Mouse (Mus musculus): ENCODE data around the gene Clic3. TPM values are rescaled to one million over a fixed set of nuclear protein-coding genes. Genes with fewer than 3 reads are reported as not detected.

Clic3 gene
- polyA plus RNA-seq, 1 experiment from 2014 or later: 20.0 TPM

DNA sequence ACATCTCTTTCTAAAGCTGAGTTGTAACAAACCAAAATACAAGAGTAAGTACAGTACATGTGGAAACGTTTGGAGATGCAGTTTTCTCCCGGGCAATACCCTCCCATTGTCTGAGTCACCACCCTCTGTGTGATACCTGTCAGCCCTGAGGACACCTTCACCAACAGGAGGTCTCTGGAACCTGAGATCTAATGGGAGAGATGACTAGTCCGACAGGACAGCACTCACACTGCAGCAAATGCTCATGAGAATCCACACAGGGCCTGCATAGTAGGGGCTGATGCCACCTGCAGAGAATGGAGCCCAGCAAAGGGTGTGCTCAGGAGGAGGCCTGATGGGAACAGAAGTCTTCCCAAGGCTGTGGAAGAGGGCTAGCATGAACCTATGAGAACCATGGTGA, 4.8 kb downstream of the Clic3 start:
- no peak for TF ChIP-seq CTCF (IDR thresholded peaks at IDR 0.05; ENCODE audit: low read depth)
- H3K27ac ChIP-seq (ENCODE audit: low read depth): peak overlapping the region; percentile 88; the same call in 1 of the 2 replicates
- no peaks in the 10 kb centered on the region; the same call in 1 of the 2 replicates for H3K4me1 ChIP-seq (ENCODE audit: insufficient read depth)
- peak overlapping the region; percentile 70 for H3K4me3 ChIP-seq (ENCODE audit: low read depth, low read length)
- no peaks in the 10 kb centered on the region for H3K9me3 ChIP-seq (ENCODE audit: low read depth, low read length)
- H3K27me3 ChIP-seq (ENCODE audit: insufficient read depth, low read length): no peaks in the 10 kb centered on the region
- peaks cover 12% of the 10 kb centered on the region; the same call in 1 of the 2 replicates for H3K36me3 ChIP-seq (ENCODE audit: insufficient read depth)
- ATAC-seq (ENCODE audit: insufficient read depth) (no peak), DNase-seq (no peak)
- 26% methylated on average over 3 of the region's 3 CpGs for WGBS
- H3K4me2 ChIP-seq: peak overlapping the region; percentile 87
- peak overlapping the region; percentile 35; the same call in 1 of the 2 replicates for H3K9ac ChIP-seq

DNA sequence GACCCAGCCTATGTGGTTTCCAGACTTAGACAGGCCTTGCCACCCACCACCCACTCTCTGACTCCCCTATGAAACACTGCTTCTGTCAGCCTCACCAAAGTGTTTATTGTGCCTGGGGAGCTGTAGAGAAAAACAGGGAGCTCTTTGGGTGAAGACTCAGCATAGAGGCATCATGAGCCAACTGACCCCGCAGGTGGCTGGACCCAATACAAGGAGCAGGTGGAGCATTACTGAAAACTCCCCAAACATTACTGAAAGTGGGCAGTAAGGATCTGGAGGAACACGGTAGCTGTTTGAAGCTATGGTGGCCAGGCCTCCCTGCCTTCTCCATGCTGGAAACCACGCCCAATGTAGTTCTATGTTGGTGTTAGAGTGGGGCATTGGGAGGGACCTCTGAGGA, 7.0 kb downstream of the Clic3 start:
- peaks cover 5% of the 10 kb centered on the region; the same call in 1 of the 2 replicates for H3K36me3 ChIP-seq (ENCODE audit: insufficient read depth)
- no peak overlapping the region for H3K4me2 ChIP-seq
- no peak overlapping the region for H3K27ac ChIP-seq (ENCODE audit: low read depth)
- no peaks in the 10 kb centered on the region for H3K27me3 ChIP-seq (ENCODE audit: insufficient read depth, low read length)
- DNase-seq (no peak), ATAC-seq (ENCODE audit: insufficient read depth) (no peak)
- H3K9me3 ChIP-seq (ENCODE audit: low read depth, low read length): no peaks in the 10 kb centered on the region
- no peak for TF ChIP-seq CTCF (IDR thresholded peaks at IDR 0.05; ENCODE audit: low read depth)
- no peak overlapping the region for H3K9ac ChIP-seq
- no peaks in the 10 kb centered on the region; the same call in 1 of the 2 replicates for H3K4me1 ChIP-seq (ENCODE audit: insufficient read depth)
- H3K4me3 ChIP-seq (ENCODE audit: low read depth, low read length): no peak overlapping the region
- 75% methylated on average over 3 of the region's 3 CpGs for WGBS

DNA sequence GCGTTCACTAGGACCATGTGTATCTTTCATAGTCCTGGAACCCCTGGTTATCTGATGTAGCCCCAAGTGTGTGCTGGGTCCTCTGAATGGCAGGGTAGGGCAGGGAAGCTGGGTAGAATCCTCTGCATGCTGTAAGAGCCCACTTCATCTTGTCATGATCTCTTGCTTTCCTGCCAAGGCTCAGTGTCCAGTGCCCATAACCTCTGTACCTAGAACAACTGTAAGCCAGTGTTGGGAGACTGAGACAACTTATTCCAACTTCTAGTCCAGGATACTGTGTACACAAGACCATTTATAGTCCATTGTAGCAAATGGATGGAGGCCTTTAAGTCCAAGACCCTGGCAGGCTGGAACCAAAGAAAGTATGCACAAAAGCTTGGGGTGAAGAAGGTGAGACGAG, 8.6 kb downstream of the Clic3 start:
- Histone ChIP-seq H3K4me2 (no peak overlapping the region), H3K36me3 (ENCODE audit: insufficient read depth) (no peaks in the 10 kb centered on the region), H3K9ac (no peak overlapping the region), H3K27ac (ENCODE audit: low read depth) (no peak overlapping the region), H3K4me3 (ENCODE audit: low read depth, low read length) (no peak overlapping the region), H3K9me3 (ENCODE audit: low read depth, low read length) (no peaks in the 10 kb centered on the region), H3K27me3 (ENCODE audit: insufficient read depth, low read length) (no peaks in the 10 kb centered on the region), H3K4me1 (ENCODE audit: insufficient read depth) (no peaks in the 10 kb centered on the region)
- ATAC-seq (ENCODE audit: insufficient read depth): no peak
- no peak for DNase-seq
- 78% methylated on average over 2 of the region's 2 CpGs for WGBS
- TF ChIP-seq CTCF (IDR thresholded peaks at IDR 0.05; ENCODE audit: low read depth): no peak

DNA sequence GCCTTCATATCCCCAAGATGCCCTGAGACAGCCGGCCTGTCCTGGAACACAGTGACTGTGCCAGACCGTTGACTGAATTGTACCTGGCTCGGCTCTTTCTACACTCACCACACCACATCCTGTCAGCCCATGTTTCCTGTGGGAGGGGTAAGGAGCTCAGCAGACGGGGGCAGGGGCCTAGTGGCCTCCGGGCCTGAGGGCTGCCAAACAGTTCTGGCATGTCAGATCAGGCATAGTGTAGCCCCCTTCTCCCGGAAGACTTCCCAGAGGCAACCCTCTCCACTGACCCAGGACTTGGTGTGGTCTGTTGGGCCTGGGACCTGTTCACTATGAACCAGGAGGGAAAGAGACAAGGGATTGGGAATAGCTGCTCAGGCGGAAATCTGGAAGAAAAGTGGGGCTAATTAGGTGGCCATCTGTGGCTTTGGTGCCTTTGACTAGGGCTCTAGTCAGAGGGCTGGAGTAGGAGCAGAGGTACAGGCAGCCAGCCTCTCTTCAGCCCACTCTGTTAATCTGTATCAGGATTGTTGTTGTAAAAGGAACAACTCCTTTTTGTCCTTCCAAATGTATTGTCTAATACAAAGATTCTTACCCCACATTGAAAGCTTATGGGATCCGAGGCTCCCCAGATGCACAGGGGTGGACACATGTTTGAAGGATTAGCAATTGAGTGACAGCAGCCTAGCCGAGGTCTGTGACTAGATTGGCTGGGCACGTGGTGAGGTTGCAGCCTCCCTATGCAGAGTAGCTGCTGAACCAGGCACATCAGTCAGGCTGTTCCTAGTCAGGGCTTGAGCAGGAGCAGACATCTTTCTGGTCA, 9.4 kb downstream of the Clic3 start:
- DNase-seq: peak; percentile 4
- TF ChIP-seq CTCF (IDR thresholded peaks at IDR 0.05; ENCODE audit: low read depth): no peak
- no peak overlapping the region for H3K27ac ChIP-seq (ENCODE audit: low read depth)
- H3K4me3 ChIP-seq (ENCODE audit: low read depth, low read length): no peak overlapping the region
- H3K36me3 ChIP-seq (ENCODE audit: insufficient read depth): no peaks in the 10 kb centered on the region
- no peaks in the 10 kb centered on the region for H3K9me3 ChIP-seq (ENCODE audit: low read depth, low read length)
- 48% methylated on average over 10 of the region's 10 CpGs for WGBS
- ATAC-seq (ENCODE audit: insufficient read depth): no peak
- H3K9ac ChIP-seq: no peak overlapping the region
- H3K4me1 ChIP-seq (ENCODE audit: insufficient read depth): no peaks in the 10 kb centered on the region
- no peak overlapping the region for H3K4me2 ChIP-seq
- H3K27me3 ChIP-seq (ENCODE audit: insufficient read depth, low read length): no peaks in the 10 kb centered on the region

DNA sequence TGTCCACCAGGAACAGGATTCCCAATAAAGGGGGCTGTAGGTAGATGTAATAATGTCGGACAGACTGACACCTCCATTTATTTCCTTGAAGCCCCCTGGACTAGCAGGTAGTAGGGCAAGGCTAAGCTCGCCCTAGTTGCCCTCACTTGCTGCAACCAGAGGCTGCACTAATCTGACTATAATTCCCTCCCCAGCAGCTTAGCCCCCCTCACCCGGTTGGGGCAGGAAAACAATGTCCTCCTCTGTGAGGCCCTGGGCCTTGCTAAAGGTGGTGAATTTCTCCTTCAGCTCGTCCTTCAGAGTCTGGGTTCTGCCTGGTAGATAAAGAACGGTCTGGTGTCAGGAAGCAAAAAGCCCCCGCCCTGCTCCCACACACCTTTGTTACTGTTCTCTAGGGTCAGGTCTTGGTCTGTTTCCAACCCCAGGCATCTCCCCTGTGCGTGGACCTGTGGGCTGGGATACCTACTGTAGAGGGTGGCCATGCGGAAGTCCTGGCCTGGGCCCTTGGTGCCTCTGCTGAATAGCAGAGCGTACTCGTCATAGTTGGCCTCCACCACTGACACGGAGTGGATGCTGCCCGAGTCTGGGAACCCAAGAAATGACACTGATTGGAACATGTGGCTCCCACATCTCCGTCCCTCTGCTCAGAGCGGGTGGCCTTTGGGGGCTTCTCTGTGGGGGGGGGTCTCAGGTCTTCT, 11.1 kb downstream of the Clic3 start:
- ATAC-seq (ENCODE audit: insufficient read depth): no peak
- WGBS: 72% methylated on average over 14 of the region's 14 CpGs

DNA sequence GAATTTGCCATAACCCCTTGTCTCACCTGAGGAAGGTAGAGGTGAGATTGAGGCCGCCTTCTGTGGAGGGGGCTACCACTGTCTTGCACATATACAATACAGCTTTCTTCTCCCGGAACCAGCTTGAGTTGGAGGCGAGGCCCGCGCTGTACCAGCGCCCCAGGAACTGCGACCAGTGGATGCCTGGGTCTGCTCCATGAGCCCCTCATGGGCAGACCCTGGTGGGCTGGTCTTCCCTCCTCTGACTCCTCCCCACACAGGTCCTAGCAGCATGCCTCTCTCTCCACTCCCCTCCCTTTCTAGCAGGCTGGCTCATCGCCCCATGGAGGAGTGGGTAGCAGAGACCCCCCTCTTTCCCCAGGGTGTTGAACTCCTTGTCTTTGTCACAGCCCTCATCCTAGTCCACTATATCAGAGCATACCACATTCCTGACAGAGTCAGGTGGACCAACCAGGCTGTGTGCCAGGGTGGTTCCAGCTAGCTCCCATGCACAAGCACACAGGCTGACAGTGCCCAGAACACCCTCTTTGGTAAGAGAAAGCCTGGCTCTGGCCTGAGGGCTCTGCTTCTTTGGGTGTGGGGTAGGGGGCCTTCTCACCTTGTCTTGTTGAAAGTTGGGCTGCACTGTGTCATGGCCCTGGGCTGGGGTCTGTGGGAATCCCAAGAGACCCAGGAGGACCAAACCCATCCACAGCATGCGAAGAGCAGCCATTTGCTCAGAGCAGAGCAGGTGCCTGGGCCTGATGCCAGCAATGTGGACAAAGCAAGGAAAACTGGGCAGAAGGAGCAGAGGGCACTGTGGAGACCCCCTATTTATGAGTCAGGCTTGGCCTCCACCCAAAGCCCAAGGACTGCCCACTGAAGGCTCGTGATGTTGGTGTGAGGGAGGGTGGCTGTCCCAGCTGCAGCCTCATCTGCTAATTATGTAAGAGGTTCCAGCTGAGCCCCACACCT, 12.6 kb downstream of the Clic3 start:
- no peak overlapping the region for H3K9ac ChIP-seq
- no peak overlapping the region for H3K4me2 ChIP-seq
- WGBS: 63% methylated on average over 10 of the region's 10 CpGs
- H3K9me3 ChIP-seq (ENCODE audit: low read depth, low read length): no peaks in the 10 kb centered on the region
- DNase-seq (peak; percentile 13), ATAC-seq (ENCODE audit: insufficient read depth) (peak; percentile 42)
- no peaks in the 10 kb centered on the region for H3K4me1 ChIP-seq (ENCODE audit: insufficient read depth)
- H3K27me3 ChIP-seq (ENCODE audit: insufficient read depth, low read length): no peaks in the 10 kb centered on the region
- no peak overlapping the region for H3K27ac ChIP-seq (ENCODE audit: low read depth)
- no peak overlapping the region for H3K4me3 ChIP-seq (ENCODE audit: low read depth, low read length)
- TF ChIP-seq CTCF (IDR thresholded peaks at IDR 0.05; ENCODE audit: low read depth): no peak
- no peaks in the 10 kb centered on the region for H3K36me3 ChIP-seq (ENCODE audit: insufficient read depth)

More for the DNA sequence above, 11.1 kb downstream of the Clic3 start:
- H3K4me2 ChIP-seq: no peak overlapping the region
- H3K9me3 ChIP-seq (ENCODE audit: low read depth, low read length): no peaks in the 10 kb centered on the region
- no peak for DNase-seq
- no peaks in the 10 kb centered on the region for H3K4me1 ChIP-seq (ENCODE audit: insufficient read depth)
- no peak for TF ChIP-seq CTCF (IDR thresholded peaks at IDR 0.05; ENCODE audit: low read depth)
- no peaks in the 10 kb centered on the region for H3K27me3 ChIP-seq (ENCODE audit: insufficient read depth, low read length)
- H3K27ac ChIP-seq (ENCODE audit: low read depth): no peak overlapping the region
- H3K4me3 ChIP-seq (ENCODE audit: low read depth, low read length): no peak overlapping the region
- H3K36me3 ChIP-seq (ENCODE audit: insufficient read depth): no peaks in the 10 kb centered on the region
- no peak overlapping the region for H3K9ac ChIP-seq

Measured in lung, embryonic 14.5 days (tissue).